Mouse (Mus musculus) lung, embryonic 14.5 days (tissue): ENCODE results near the gene Adamts10. TPM values are rescaled to one million over a fixed set of nuclear protein-coding genes. Genes with fewer than 3 reads are reported as not detected.

ENCODE experiments used
- ATAC-seq: fragments of 200-750 bp; cut with Nextera tagmentation; 2 replicates; pipeline ENCODE4 v1.8.0; 2017; ENCODE audit warnings: mild to moderate bottlenecking, moderate TSS enrichment, moderate library complexity; ENCODE audit not compliant: insufficient read depth
- DNase-seq: peaks from one replicate; pipeline ENCODE4 v3.0.0-alpha.2; 2015
- H3K27ac ChIP-seq: fragments of 300-500 bp; sonication (generic); 2 replicates; pipeline ENCODE4 v1.5.1; 2014; ENCODE audit warnings: low read depth, mild to moderate bottlenecking, moderate library complexity
- H3K27me3 ChIP-seq: fragments of 300-500 bp; sonication (generic); 2 replicates; pipeline ENCODE4 v1.6.1; 2014; ENCODE audit warnings: low read length, control low read depth; ENCODE audit not compliant: insufficient read depth
- H3K36me3 ChIP-seq: fragments of 300-500 bp; sonication (generic); 2 replicates; pipeline ENCODE4 v1.6.1; 2014; ENCODE audit warnings: control low read depth; ENCODE audit not compliant: insufficient read depth
- H3K4me1 ChIP-seq: fragments of 300-500 bp; sonication (generic); 2 replicates; pipeline ENCODE4 v1.6.1; 2014; ENCODE audit warnings: antibody characterized with exemption, control low read depth; ENCODE audit not compliant: insufficient read depth
- H3K4me2 ChIP-seq: fragments of 300-500 bp; sonication (generic); 2 replicates; pipeline ENCODE4 v1.6.1; 2014; ENCODE audit warnings: mild to moderate bottlenecking
- H3K4me3 ChIP-seq: fragments of 300-500 bp; sonication (generic); 2 replicates; pipeline ENCODE4 v1.5.1; 2014; ENCODE audit warnings: low read depth, low read length
- H3K9ac ChIP-seq: fragments of 300-500 bp; sonication (generic); 2 replicates; pipeline ENCODE4 v1.6.1; 2014
- H3K9me3 ChIP-seq: fragments of 300-500 bp; sonication (generic); 2 replicates; pipeline ENCODE4 v1.6.1; 2016; ENCODE audit warnings: low read depth, low read length, control low read depth
- CTCF ChIP-seq: IDR thresholded peaks from 2 replicates; pipeline ENCODE4 v1.5.1; 2016; ENCODE audit warnings: antibody characterized with exemption, low read depth
- WGBS: fragments of 180-500 bp; shearing (Covaris S2); extraction: QIAGEN DNeasy Blood & Tissue Kit; methylation state at CpG from one replicate; pipeline ENCODE4 v1.1.7; 2014; 5-methylcytosine and 5-hydroxymethylcytosine counted together
- polyA plus RNA-seq: library from polyadenylated mRNA; unstranded; fragments of >200 nt; fragmentation: Nextera tagmentation; extraction: Ambion mirVana; gene quantifications from 2 replicates; pipeline ENCODE4 v1.2.1, GENCODE M21; 2014

The Adamts10 gene
- polyA plus RNA-seq, 1 experiment from 2014 or later = 126 TPM

- Histone ChIP-seq H3K27me3 (no peaks in the 10 kb centered on the region), H3K9ac (no peak overlapping the region), H3K9me3 (no peaks in the 10 kb centered on the region), H3K4me2 (no peak overlapping the region), H3K27ac (no peak overlapping the region), H3K36me3 (no peaks in the 10 kb centered on the region), H3K4me1 (no peaks in the 10 kb centered on the region), H3K4me3 (no peak overlapping the region)
- no peak for TF ChIP-seq CTCF
- 81% methylated on average over 4 of the region's 4 CpGs for WGBS
- no peak for DNase-seq
- no peak for ATAC-seq
Observed at GRCm38 (mm10) chr17:33584061-33584460, 60.1 kb downstream of the Adamts10 start.

- DNase-seq (no peak), ATAC-seq (no peak)
- Histone ChIP-seq H3K4me1 (no peaks in the 10 kb centered on the region), H3K27ac (no peak overlapping the region), H3K4me3 (no peak overlapping the region), H3K9me3 (no peaks in the 10 kb centered on the region), H3K9ac (no peak overlapping the region), H3K4me2 (no peak overlapping the region), H3K36me3 (no peaks in the 10 kb centered on the region), H3K27me3 (no peaks in the 10 kb centered on the region)
- WGBS = 60% methylated on average over 17 of the region's 17 CpGs
- no peak for TF ChIP-seq CTCF
Observed at GRCm38 (mm10) chr17:33586011-33586410, 62.0 kb downstream of the Adamts10 start.

GRCm38 (mm10) chr17:33597271-33597670 is 73.3 kb downstream of the Adamts10 start:
- no peaks in the 10 kb centered on the region for H3K4me1 ChIP-seq
- H3K4me3 ChIP-seq = no peak overlapping the region
- no peak overlapping the region for H3K27ac ChIP-seq
- no peak overlapping the region for H3K4me2 ChIP-seq
- no peak overlapping the region for H3K9ac ChIP-seq
- H3K36me3 ChIP-seq = no peaks in the 10 kb centered on the region
- no peak for DNase-seq
- no peaks in the 10 kb centered on the region for H3K27me3 ChIP-seq
- ATAC-seq = no peak
- peak; percentile 28; the same call in 1 of the 2 replicates for TF ChIP-seq CTCF
- no peaks in the 10 kb centered on the region; the same call in 1 of the 2 replicates for H3K9me3 ChIP-seq

GRCm38 (mm10) chr17:33598506-33598905 is 74.5 kb downstream of the Adamts10 start:
- Histone ChIP-seq H3K4me3 (no peak overlapping the region), H3K4me2 (no peak overlapping the region), H3K36me3 (no peaks in the 10 kb centered on the region), H3K9me3 (no peaks in the 10 kb centered on the region; the same call in 1 of the 2 replicates), H3K27me3 (no peaks in the 10 kb centered on the region), H3K9ac (no peak overlapping the region), H3K4me1 (no peaks in the 10 kb centered on the region), H3K27ac (no peak overlapping the region)
- no peak for DNase-seq
- no peak for TF ChIP-seq CTCF
- no peak for ATAC-seq
- 81% methylated on average over 5 of the region's 5 CpGs for WGBS

GRCm38 (mm10) chr17:33599836-33600475 is 76.0 kb downstream of the Adamts10 start:
- no peak overlapping the region for H3K4me3 ChIP-seq
- H3K9ac ChIP-seq = no peak overlapping the region
- no peaks in the 10 kb centered on the region; the same call in 1 of the 2 replicates for H3K9me3 ChIP-seq
- H3K27me3 ChIP-seq = no peaks in the 10 kb centered on the region
- no peaks in the 10 kb centered on the region for H3K36me3 ChIP-seq
- no peak overlapping the region for H3K27ac ChIP-seq
- H3K4me2 ChIP-seq = no peak overlapping the region
- ATAC-seq (no peak), DNase-seq (no peak)
- no peaks in the 10 kb centered on the region for H3K4me1 ChIP-seq
- WGBS = 85% methylated on average over 8 of the region's 8 CpGs
- no peak for TF ChIP-seq CTCF

- TF ChIP-seq CTCF = no peak
- H3K4me3 ChIP-seq = no peak overlapping the region
- H3K36me3 ChIP-seq = no peaks in the 10 kb centered on the region
- DNase-seq (no peak), ATAC-seq (no peak)
- 79% methylated on average over 3 of the region's 3 CpGs for whole genome bisulfite sequencing
- no peaks in the 10 kb centered on the region; the same call in 1 of the 2 replicates for H3K9me3 ChIP-seq
- no peak overlapping the region for H3K4me2 ChIP-seq
- H3K27ac ChIP-seq = no peak overlapping the region
- H3K27me3 ChIP-seq = no peaks in the 10 kb centered on the region
- no peak overlapping the region for H3K9ac ChIP-seq
- no peaks in the 10 kb centered on the region for H3K4me1 ChIP-seq
Observed at GRCm38 (mm10) chr17:33600831-33601230, 76.8 kb downstream of the Adamts10 start.

- WGBS = 83% methylated on average over 12 of the region's 12 CpGs
- no peak for ATAC-seq
- H3K9me3 ChIP-seq = no peaks in the 10 kb centered on the region; the same call in 1 of the 2 replicates
Observed at GRCm38 (mm10) chr17:33601947-33602346, 77.9 kb downstream of the Adamts10 start.

More at GRCm38 (mm10) chr17:33601947-33602346, 77.9 kb downstream of the Adamts10 start:
- TF ChIP-seq CTCF = no peak
- no peak overlapping the region for H3K4me2 ChIP-seq
- no peaks in the 10 kb centered on the region for H3K36me3 ChIP-seq
- DNase-seq = no peak
- H3K4me1 ChIP-seq = no peaks in the 10 kb centered on the region
- no peak overlapping the region for H3K27ac ChIP-seq
- H3K9ac ChIP-seq = no peak overlapping the region
- no peaks in the 10 kb centered on the region for H3K27me3 ChIP-seq
- H3K4me3 ChIP-seq = no peak overlapping the region

Other genes starting within 250 kb of the Adamts10 start
- gene Zfp955b, start 234.7 kb upstream of the Adamts10 start, polyA plus RNA-seq = 9.5 and 10.1 TPM in 2 replicates
- 14.7 and 17.4 TPM in 2 replicates for gene Zfp81, start 165.3 kb upstream of the Adamts10 start, polyA plus RNA-seq
- 20.4 and 20.8 TPM in 2 replicates for gene Zfp101, start 129.6 kb upstream of the Adamts10 start, polyA plus RNA-seq
- 0.23 TPM in 1 of 2 replicates, not detected in the other for gene Actl9, start 91.3 kb upstream of the Adamts10 start, polyA plus RNA-seq
- 4.3 and 4.7 TPM in 2 replicates for gene Myo1f, start 31.5 kb downstream of the Adamts10 start, polyA plus RNA-seq
- 68.6 and 74.0 TPM in 2 replicates for gene Zfp414, start 104.9 kb downstream of the Adamts10 start, polyA plus RNA-seq
- gene Pram1, start 113.9 kb downstream of the Adamts10 start, polyA plus RNA-seq = 0.55 and 1.6 TPM in 2 replicates
- gene Hnrnpm, start 162.7 kb downstream of the Adamts10 start, polyA plus RNA-seq = 407 and 411 TPM in 2 replicates
- gene March2, start 194.5 kb downstream of the Adamts10 start, polyA plus RNA-seq = 45.3 and 46.4 TPM in 2 replicates
- gene Rab11b, start 236.3 kb downstream of the Adamts10 start, polyA plus RNA-seq = 241 and 278 TPM in 2 replicates